Mouse (Mus musculus) megakaryocyte, embryonic 14.5 days (primary cell): ENCODE results near the gene Tbcc. TPM values are rescaled to one million over a fixed set of nuclear protein-coding genes. Genes with fewer than 3 reads are reported as not detected.

Experiments used
- H3K27me3 ChIP-seq: replicated peaks from 2 replicates; pipeline ENCODE3; 2012; ENCODE audit warnings: inconsistent platforms
- H3K36me3 ChIP-seq: replicated peaks from 2 replicates; pipeline ENCODE3; 2012; ENCODE audit warnings: low read length, inconsistent platforms, mixed read lengths
- H3K4me1 ChIP-seq: 2 replicates; pipeline ENCODE4 v1.6.1; 2012; ENCODE audit warnings: inconsistent platforms
- H3K4me3 ChIP-seq: replicated peaks from 2 replicates; pipeline ENCODE3; 2012; ENCODE audit warnings: moderate library complexity, mild to moderate bottlenecking, inconsistent platforms
- H3K9me3 ChIP-seq: 2 replicates; pipeline ENCODE4 v1.6.1; 2012; ENCODE audit warnings: inconsistent platforms
- FLI1 ChIP-seq: IDR thresholded peaks from 2 replicates; pipeline ENCODE4 v1.6.1; 2012; ENCODE audit warnings: low read length, inconsistent platforms, mixed read lengths
- GATA1 ChIP-seq: IDR thresholded peaks from 3 replicates; pipeline ENCODE4 v1.6.1; 2012; ENCODE audit warnings: mixed read lengths, low read length, inconsistent platforms, borderline replicate concordance
- polyA plus RNA-seq: library from polyadenylated mRNA; stranded (reverse); fragments of >175 nt; gene quantifications from 2 replicates; pipeline ENCODE4 v1.2.3, GENCODE M21; 2012; ENCODE audit warnings: low replicate concordance; ENCODE audit not compliant: insufficient read depth

Tbcc gene
- polyA plus RNA-seq, 1 experiment: 40.2 TPM

- no peak for TF ChIP-seq FLI1
- TF ChIP-seq GATA1: no peak
- Histone ChIP-seq H3K9me3 (no peaks in the 10 kb centered on the region), H3K36me3 (peaks cover 51% of the 10 kb centered on the region)
Measured at GRCm38 (mm10) chr17:46926941-46927340, 36.5 kb downstream of the Tbcc start.

GRCm38 (mm10) chr17:46927781-46928180 lies 37.3 kb downstream of the Tbcc start:
- TF ChIP-seq FLI1 (no peak), GATA1 (no peak)
- H3K36me3 ChIP-seq: peaks cover 60% of the 10 kb centered on the region
- no peaks in the 10 kb centered on the region for H3K9me3 ChIP-seq
- H3K27me3 ChIP-seq: no peaks in the 10 kb centered on the region
- H3K4me3 ChIP-seq: no peak overlapping the region
- no peaks in the 10 kb centered on the region for H3K4me1 ChIP-seq

More at GRCm38 (mm10) chr17:46926941-46927340, 36.5 kb downstream of the Tbcc start:
- H3K27me3 ChIP-seq: no peaks in the 10 kb centered on the region
- H3K4me3 ChIP-seq: no peak overlapping the region
- H3K4me1 ChIP-seq: no peaks in the 10 kb centered on the region

GRCm38 (mm10) chr17:46929277-46929676 lies 38.8 kb downstream of the Tbcc start:
- Histone ChIP-seq H3K4me3 (no peak overlapping the region), H3K27me3 (no peaks in the 10 kb centered on the region), H3K9me3 (no peaks in the 10 kb centered on the region), H3K36me3 (peaks cover 75% of the 10 kb centered on the region), H3K4me1 (no peaks in the 10 kb centered on the region)
- TF ChIP-seq FLI1 (no peak), GATA1 (no peak)

- H3K4me3 ChIP-seq: no peak overlapping the region
- no peaks in the 10 kb centered on the region for H3K4me1 ChIP-seq
- H3K36me3 ChIP-seq: peaks cover 81% of the 10 kb centered on the region
- no peaks in the 10 kb centered on the region for H3K9me3 ChIP-seq
- no peaks in the 10 kb centered on the region for H3K27me3 ChIP-seq
- TF ChIP-seq GATA1: no peak
- TF ChIP-seq FLI1: no peak
Measured at GRCm38 (mm10) chr17:46929897-46930296, 39.4 kb downstream of the Tbcc start.

- Histone ChIP-seq H3K4me3 (no peak overlapping the region), H3K9me3 (no peaks in the 10 kb centered on the region), H3K36me3 (peaks cover 99% of the 10 kb centered on the region), H3K4me1 (no peaks in the 10 kb centered on the region), H3K27me3 (no peaks in the 10 kb centered on the region)
- TF ChIP-seq FLI1: no peak
- no peak for TF ChIP-seq GATA1
Measured at GRCm38 (mm10) chr17:46932961-46933360, 42.5 kb downstream of the Tbcc start.

- Histone ChIP-seq H3K4me1 (no peaks in the 10 kb centered on the region), H3K27me3 (no peaks in the 10 kb centered on the region), H3K36me3 (peaks cover 99% of the 10 kb centered on the region), H3K4me3 (no peak overlapping the region), H3K9me3 (no peaks in the 10 kb centered on the region)
- TF ChIP-seq GATA1 (no peak), FLI1 (no peak)
Measured at GRCm38 (mm10) chr17:46933557-46934348, 43.3 kb downstream of the Tbcc start.

GRCm38 (mm10) chr17:46940461-46940860 lies 50.0 kb downstream of the Tbcc start:
- no peaks in the 10 kb centered on the region for H3K27me3 ChIP-seq

More at GRCm38 (mm10) chr17:46940461-46940860, 50.0 kb downstream of the Tbcc start:
- H3K36me3 ChIP-seq: peaks cover 100% of the 10 kb centered on the region
- H3K4me3 ChIP-seq: peak overlapping the region; percentile 53
- no peaks in the 10 kb centered on the region for H3K4me1 ChIP-seq
- H3K9me3 ChIP-seq: no peaks in the 10 kb centered on the region
- TF ChIP-seq FLI1: no peak
- TF ChIP-seq GATA1: no peak

Other genes with a start within 250 kb of the Tbcc start
- gene Klc4, start 244.7 kb upstream of the Tbcc start, polyA plus RNA-seq: 33.6 and 42.0 TPM in 2 replicates
- 289 and 528 TPM in 2 replicates for gene Mrpl2, start 244.5 kb upstream of the Tbcc start, polyA plus RNA-seq
- gene Cul7, start 240.3 kb upstream of the Tbcc start, polyA plus RNA-seq: 90.0 and 167 TPM in 2 replicates
- 9.4 and 30.6 TPM in 2 replicates for gene Rrp36, start 216.3 kb upstream of the Tbcc start, polyA plus RNA-seq
- 145 and 216 TPM in 2 replicates for gene Mea1, start 211.9 kb upstream of the Tbcc start, polyA plus RNA-seq
- gene Klhdc3, start 209.8 kb upstream of the Tbcc start, polyA plus RNA-seq: 322 and 388 TPM in 2 replicates
- gene Ppp2r5d, start 185.6 kb upstream of the Tbcc start, polyA plus RNA-seq: 33.5 and 37.7 TPM in 2 replicates
- 17.1 and 19.8 TPM in 2 replicates for gene Pex6, start 179.2 kb upstream of the Tbcc start, polyA plus RNA-seq
- 5.0 TPM in 1 of 2 replicates, not detected in the other for gene Gnmt, start 161.5 kb upstream of the Tbcc start, polyA plus RNA-seq
- 133 and 243 TPM in 2 replicates for gene Cnpy3, start 138.5 kb upstream of the Tbcc start, polyA plus RNA-seq
- not detected in 2 replicates for gene Ptcra, start 127.0 kb upstream of the Tbcc start, polyA plus RNA-seq
- 143 and 286 TPM in 2 replicates for gene 2310039H08Rik, start 118.0 kb upstream of the Tbcc start, polyA plus RNA-seq
- gene Rpl7l1, start 108.0 kb upstream of the Tbcc start, polyA plus RNA-seq: 1.1 and 4.7 TPM in 2 replicates
- gene Bicral, start 32.2 kb upstream of the Tbcc start, polyA plus RNA-seq: 0.62 and 1.8 TPM in 2 replicates
- 0.13 TPM in 1 of 2 replicates, not detected in the other for gene Prph2, start 19.8 kb downstream of the Tbcc start, polyA plus RNA-seq
- 3.5 and 4.8 TPM in 2 replicates for gene Ubr2, start 119.9 kb downstream of the Tbcc start, polyA plus RNA-seq